Mouse (Mus musculus) B cell, adult 2 months (primary cell): ENCODE measurements at regions not wholly inside any gene's neighbourhood (a gene's known extent, or its start where the extent isn't known, plus 50 kb on each side); places are given as distances from the start of the nearest gene placed in this dataset.

Source experiments
- DNase-seq, 2 experiments: peaks; one replicate each; pipeline ENCODE4 v3.0.0; 2022

DNA sequence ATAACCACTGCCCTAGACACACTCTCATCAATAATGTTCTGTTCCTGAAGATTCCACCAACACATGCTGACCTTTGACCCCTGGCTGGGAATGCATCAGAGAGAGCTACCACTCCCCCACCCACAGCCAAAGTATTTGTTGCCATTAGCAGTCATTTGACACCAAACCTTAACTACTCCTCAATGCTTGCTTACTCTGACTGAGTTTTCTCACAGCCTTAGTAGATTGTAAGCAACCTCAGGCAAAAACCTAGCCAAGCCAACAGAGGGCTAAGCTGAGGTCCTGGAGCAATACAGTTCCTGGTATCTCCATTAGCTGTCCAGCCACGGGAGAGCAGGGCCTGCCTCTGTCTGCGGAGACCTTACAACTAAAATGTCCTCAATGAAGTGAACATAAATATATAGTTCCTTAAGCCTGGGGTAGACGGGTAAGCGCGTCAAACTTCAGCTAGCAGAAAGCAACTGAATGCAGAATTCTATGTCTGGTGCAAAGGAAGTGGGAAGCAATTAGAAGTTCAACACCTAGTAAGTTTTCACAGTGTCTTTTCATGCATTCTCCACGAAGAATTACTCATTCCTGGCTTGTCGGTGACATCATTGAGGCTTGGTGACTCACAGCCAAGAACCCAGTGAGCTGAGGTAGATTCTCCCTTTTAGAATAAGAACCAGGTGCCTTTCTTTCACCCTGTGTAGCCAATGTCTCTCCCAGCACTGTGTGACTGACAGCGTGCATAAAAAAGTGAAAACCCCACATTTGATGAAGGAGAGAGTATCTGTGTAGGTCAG lies 113.6 kb upstream of the Nebl start:
- DNase-seq, result no peak

DNA sequence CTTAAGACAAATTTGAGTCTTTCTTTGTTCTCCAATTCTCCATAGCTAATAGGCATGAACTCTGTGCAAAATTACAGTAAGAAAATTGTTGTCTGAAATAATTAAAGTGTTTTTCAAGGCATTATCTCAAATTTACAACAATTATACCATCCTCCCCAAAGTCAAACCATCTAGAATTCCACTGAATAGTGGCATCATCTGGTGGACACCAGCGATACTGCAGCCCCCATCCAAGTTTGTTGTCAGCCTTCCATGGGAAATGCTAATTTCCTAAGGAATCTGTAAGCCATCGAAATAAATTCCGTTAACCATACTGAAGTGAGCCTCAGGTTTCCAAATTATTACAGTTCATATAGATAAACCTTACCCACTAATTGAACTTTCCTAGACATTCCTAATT lies 110.7 kb upstream of the Nebl start:
- DNase-seq, result no peak

DNA sequence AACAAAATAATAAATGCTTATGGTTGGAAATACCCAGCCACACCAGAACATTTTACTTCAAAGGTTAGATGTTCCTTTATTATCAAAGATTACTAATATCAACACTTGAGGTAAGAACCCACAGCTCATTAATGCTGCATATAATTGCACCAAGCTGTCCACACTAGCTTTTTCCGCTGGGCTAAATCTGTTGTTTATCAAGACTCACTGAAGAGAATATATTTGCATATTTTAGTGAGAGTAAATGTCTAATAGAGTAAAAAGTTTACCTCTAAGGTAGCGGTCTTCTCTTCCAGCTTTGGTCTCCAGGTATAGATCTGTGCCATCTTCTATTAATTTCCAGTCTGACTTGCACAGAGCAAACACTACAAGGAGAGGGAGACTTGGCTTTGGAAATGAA lies 110.3 kb upstream of the Nebl start:
- DNase-seq, result no peak

DNA sequence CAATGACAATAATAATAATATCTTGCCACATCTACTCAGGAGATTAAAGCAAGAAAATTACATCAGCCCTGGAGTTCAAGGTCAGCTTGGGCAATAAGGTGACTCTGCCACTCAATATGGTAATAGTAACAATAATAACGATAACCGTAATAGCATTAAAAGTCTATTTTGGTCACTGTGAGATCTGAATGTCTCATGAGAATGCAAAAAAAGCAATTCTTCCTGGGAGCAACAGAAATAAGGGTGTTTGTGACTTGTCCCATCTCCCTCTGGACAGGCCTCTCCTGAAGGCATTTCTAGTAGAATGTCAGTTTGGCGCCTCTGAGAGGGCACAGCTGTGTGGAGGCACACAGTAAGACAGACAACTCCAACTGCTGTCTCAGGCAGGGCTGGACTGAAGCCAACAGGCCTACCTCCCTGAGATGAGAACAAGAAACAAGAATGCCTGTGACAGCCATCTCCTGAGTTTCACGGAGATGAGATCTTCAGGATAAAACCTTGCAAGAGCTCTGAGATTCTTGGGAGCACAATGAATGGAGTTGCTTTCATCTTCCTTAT lies 109.8 kb upstream of the Nebl start:
- no peak for DNase-seq

DNA sequence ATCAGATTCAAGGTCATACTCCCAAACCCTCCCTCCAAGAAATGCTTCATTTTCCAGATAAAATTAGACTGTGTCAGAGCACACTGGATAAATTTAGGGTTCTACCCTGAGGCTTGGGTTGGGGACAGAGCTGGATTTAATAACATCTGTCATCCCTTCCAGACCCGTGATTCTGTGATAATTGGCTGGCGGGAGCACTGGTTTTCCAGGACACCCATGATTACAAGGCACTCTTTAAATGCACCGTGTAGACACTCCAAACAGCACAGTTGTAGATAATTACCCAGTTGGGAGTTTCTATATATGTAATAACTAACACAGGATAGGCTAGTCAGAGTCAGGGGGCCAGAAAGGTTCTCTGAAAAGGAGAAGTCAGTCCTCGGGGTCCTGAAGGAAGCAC lies 108.4 kb upstream of the Nebl start:
- DNase-seq, result no peak

DNA sequence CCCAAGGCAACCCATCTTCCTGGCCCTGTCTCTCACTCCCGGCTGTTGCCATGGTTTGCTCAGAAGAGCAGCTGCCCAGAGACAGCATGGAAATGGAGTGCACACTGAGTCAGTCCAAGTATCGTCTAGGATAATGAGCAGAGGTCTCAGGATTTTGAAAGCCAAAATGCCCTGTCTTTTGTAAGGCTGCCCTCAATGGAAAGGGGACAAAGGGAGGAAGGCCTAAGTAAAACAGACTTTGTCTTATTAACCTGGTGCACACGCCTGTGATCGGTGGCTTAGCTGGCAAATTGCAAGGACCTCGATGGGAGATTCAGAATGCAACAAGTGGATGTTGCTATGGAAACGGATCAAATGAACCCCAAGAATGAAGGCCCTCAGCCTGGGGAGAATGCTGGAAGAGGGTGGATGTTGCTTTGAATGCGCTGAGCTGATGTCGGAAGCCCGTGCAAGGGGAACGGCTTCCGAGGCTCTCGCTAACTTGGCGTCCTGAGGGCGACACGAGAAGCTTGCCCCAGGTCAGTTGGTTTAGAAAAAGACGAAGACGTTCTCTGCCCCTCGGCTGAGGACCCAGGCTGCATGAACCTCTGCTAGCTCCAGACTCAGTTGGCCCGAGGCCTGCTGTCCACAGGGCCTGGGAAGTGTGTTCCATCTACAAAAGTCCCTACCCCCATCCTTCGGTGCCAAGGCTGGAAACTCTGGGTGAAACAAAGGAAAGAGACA lies 107.8 kb upstream of the Nebl start:
- DNase-seq, result no peak

DNA sequence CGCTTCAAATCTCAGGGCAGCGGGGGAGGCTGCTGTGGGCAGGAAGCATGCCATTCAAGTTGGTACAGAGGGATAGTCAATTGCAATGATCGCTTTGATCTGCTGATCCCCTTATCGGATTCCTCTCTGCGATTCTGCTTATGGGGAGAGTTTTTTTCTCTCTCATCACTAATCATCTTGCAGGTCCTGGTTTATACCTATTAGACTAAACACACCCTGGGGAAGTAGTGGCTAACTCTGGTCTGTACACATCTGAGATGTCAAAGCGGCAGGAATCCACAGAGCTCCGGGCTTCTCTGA lies 107.1 kb upstream of the Nebl start:
- no peak for DNase-seq

DNA sequence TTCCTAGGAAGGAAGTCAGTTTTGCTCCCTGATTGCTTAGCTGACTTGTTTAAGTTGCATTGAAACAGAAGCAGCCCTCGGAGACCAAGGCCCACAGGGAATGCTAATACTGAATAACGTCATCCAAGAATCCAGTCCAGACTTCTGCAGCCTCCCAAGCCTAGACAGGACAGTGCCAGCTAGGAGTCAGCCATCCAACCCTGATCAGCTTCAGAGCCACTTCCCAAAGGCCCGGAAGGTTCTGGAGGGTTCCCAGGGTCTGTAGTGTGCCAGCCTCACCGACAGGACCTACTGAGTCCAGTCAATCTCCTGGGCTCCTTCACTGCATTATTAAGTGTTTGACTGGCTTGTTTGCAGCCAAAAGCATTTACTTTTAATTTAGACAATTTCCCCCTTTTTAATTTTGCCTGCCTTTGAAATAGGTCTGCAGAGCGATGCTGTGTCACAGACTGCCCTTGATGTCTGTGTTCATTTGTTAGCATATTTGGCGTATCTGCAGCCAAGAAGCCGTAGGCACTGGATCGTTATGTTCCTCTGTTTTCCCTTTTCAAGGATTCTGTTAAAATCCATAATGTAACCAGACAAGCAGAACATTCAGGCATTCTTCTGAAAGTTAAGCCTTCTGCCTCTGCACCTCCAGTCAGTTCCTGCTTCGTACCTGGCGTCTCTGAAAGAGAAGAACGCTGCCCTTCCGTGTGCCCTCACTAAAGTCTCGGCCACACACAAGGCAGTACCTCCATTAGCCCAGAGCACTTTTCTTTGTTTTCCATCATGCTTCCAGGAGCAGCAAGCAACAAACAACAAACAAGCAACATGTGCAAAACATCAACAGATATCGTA lies 106.5 kb upstream of the Nebl start:
- DNase-seq, result no peak

DNA sequence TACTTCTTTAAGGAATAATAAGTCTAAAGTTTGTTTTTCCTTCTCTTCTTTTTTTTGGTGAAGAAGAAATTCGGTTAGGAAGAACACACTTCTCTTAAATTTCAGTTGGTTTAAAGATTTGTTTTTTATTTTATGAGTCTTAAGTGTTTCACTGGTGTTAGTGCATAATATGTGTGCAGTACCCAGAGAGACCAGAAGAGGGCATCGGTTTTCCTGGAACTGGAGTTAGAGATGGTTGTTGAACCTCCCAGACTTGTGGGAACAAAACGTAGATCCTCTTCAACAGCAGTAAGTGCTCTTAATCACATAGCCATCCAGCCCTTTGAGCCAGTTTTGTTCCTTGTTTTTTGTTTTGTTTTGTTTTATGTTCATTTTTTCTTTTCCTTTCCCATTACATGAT lies 101.5 kb upstream of the Nebl start:
- no peak for DNase-seq

DNA sequence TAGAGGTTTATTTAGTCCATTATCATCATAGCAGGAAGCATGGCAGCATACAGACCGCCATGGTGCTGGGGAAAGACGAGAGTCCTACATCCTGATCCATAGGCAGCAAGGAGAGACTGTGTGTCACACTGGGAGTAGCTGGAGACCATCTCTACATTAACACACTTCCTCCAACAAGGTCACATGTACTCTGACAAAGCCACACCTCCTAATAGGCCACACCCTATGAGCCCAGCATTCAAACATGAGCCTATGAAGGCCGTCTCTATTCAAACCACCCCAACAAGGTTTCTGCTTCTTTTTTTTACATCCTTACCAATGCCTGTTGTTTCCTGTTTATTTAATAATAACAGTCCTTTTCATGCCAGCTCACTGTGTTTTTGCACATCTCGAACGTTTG lies 99.0 kb upstream of the Nebl start:
- no peak for DNase-seq

DNA sequence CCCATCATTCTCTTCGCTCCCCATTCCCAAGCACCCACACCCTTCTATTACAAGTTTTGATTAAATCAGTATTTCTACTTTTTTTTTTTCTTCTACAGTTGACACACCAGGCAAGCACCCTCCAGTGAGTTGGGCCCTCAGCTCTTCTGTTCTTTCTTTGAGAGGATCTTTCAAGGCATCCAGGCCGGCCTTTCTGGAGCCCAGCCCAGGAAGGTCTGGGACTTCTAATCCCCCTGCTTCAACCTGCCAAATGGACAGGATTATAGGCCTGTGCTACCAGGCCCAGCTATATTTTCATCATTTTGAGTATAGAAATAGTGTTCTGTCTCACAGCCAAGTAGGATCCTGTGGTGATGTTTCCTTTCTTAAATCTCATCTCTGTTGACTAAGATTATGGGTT lies 94.0 kb upstream of the Nebl start:
- no peak for DNase-seq

DNA sequence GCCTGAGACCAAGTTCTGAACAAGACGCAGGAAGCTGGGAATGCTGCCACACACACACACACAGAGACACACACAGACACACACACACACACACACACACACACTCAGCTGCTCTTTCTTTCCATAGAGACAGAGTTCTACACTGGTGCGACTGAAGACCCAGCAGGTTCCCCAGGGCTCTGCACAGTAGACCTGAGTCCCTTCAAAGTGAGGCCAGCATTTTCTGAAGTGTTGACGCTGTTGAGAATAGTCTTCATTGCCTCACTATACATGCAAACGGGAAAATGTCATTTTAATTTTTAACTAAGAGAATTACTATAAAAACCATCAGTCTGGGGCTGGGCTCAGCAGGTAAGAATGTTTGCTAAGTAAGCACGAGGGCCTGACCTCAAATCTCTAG lies 92.9 kb upstream of the Nebl start:
- no peak for DNase-seq

DNA sequence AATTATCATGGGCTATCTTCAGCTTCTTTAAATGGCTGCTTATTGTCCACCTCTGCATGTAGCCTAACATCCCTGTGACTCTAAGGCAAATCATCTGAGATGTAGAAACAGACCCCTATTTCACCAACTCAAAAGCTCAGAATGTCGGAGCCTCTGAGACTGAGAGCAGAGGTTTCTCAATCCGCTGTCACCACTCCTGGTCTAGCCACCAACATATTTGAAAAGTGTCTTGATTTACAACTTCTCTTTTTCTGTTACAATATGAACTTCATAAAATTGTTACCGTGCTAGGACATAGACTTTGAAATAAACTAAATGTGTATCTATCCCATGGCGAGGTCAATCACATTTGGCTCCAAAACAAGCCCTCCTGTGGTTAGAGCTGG lies 91.3 kb upstream of the Nebl start:
- no peak for DNase-seq

DNA sequence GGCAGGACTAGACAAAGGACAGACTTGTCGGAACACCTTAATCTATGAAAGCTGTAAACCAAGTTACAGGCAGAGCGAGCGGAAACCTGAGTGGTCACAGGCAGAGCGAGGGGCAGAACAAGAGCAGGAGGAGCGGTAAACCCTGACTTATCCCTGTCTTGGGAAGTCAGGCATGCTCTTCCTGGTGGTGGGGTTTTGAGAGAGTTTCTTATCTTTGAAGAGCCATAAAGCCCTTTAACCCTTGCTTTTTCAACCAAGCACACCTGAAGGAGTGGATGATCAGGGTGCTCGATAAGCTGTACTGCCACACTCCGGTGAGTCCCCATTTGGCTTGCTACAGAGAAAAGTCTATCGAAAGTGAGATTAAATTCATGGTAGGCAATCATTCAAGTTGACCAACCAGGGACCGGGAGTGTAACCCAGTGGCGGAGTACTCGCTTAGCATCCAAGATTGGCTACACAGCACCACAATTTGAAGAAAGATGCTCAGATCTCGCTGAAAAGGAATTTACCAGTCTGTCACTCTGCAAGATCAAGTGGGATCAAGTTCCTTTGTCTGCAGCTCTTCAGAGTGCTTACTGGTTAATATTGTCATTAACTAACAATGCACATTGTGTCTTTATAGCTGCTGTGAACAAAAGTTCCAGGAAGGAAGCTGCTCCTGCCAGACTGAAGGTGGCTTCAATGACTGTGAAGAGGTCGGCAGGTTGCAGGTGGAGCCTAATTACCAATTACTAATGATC lies 90.8 kb upstream of the Nebl start:
- no peak for DNase-seq

DNA sequence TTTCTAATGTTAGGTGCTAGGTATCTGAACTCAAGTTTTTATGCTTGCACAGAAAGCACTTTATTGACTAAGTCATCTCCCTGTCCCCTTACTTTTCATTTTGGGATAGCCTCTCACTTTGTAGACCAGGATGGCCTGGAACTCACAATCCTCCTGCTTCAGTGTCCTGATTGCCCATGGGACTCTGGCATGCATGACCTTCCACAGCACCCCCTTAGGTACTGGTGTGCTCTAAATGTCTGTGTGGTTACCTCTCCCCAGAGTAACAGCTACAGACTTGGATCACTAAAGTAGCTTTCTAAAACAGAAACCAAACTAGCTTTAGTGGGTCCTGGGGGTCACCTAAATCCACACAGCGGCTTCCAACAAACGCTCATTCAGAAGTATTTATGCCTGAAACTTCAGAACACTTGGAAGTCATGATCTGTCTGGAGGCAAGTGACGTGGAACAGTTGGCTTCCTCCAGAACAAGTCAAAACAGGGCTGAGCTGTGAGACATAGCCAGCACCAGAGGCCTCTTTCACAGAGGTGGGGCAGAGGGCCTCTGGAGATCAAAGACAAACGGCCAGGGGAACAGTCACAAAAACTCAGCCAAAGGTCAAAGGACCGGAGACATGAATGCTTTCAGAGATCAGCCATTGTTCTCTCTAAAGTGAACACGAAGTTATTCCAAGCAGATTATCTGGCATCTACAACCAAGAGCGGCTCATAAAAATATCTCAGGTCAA lies 80.8 kb upstream of the Nebl start:
- DNase-seq, result no peak
